Mouse (Mus musculus): ENCODE data around the gene Dct.
A peak's percentile ranks its signal among the peaks of the same experiment; 100 is the strongest.

Gene Dct

DNA sequence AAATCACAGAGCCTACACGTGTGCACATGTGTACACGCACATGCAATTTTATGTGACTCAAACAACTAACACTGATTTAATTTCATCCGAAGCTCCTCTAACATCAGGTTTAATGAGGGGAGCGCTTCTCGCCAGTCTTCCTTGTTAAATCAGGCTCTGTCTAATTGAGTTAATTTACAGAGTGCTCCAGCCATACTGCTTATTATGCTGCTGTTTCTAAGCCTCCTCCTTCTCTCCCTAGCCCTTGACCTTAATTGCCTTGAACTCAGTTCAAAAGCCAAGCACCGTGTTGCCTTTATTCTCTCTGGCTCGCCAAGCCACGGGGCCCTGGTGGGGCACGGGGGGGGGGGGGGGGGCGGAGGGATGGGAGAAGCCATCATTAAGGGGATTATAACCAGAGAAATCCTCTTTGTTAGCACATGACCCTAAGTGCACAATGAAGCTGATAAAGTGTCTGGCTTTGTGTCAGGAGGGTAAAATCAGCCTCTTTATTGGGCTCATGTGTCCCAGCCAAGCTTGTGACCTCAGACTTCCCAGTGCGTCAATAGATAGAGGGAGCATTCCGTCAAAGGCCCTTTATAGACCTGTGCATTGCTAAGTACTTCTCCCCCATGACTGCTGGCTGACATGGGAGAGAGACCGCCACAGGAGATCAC lies at the start of gene Dct:
Dct (minus strand) TSS at position 270 of the 656 bp plus-strand sequence.
- DNase-seq = peak; percentile 29

GRCm38 (mm10) chr14:118101227-118101990 lies 49.4 kb upstream of the Dct start:
- no peak for DNase-seq

- DNase-seq = no peak
Observed at GRCm38 (mm10) chr14:118098265-118098664, 46.2 kb upstream of the Dct start.

GRCm38 (mm10) chr14:118089806-118090392 lies 37.9 kb upstream of the Dct start:
- no peak for DNase-seq

GRCm38 (mm10) chr14:118089215-118089805 lies 37.3 kb upstream of the Dct start:
- peak; percentile 88 for DNase-seq

DNA sequence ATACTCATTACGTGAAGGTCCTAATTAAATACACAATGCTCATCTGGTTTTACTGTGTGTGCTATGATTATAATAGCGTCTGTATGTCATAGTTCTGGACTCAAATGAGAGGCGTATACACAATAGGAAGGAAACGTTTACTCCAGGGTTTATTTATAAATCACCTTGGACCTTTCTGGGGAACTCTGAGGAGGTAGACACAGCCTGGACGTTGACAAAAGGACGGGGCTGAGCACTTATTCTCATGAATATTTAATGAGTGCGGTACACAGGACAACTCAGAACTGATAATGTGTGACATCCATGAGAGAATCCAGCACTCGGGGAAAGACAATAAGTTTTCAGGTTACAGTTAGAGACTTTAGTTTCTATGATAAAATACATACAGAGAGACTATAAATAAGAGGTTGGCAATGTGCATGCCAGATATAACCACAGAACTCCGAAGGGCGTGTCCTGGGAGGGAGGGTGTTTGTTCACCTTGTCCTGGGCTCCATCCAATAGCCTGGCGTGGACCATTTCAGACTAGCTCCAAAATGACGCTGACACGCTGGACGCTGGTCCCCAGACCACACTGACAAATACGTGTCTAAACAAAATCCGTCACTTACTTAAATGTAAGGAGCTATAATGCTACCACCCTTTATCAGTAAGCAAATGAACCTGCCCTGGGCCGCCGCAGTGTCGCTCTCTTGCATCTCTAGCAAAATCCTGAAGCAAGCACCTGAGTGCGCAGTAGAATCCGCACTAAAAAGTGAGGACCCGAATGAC lies 36.6 kb upstream of the Dct start:
- peak; percentile 6 for DNase-seq

DNA sequence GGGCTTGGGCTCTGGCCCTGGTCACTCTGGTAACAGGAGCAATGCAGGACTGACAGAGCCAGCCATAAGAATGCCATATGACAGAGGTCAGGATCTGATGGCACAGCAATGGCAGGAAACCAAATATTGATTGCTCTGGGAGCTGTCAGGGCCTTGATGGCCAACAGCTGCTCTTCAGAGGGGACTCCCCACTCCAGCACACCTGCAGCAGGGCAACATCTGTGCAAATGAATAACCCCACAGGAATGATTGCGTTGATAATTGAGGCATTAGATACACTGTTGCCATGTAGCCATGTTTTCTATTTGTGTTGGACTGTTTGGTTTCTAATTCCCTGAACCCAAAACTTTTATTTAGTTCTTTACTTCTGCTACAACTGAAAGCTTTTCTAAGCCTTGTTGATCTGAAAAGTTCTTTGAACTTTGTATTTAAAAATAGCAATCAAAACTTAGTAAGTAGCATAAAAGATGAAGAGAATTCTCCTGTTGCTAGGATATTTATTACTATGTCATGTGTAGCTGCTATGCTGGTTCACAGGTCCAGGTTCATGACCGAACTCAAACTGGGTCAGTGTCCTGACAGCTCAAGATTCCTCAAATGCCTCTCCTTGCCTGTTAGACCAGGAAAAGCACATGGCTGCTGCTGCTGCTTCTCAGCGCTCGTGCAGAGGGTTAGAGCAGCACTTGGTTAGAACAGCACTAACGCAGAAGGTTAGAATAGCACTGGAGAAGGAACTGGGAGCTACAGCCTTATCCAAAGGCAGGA lies 34.4 kb upstream of the Dct start:
- DNase-seq = no peak

DNA sequence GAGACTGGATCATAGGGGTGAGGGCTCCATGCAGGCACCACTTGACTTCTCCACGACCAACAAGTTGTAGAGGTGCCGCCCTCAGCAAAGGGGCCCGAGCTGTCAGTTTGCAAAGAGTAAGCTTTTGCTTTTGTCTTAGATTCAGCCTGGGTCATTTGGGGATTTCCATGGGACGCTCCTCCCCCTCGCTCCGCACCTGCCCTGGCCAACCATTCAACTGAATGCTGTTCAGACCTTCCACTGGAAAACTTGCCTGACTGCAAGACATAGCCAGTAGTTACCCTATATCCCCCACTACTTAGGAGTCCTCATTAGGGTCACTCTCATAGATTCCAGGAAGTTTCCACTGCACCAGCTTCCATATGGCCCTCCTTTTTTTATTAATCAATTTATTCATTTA lies 31.8 kb upstream of the Dct start:
- no peak for DNase-seq

DNA sequence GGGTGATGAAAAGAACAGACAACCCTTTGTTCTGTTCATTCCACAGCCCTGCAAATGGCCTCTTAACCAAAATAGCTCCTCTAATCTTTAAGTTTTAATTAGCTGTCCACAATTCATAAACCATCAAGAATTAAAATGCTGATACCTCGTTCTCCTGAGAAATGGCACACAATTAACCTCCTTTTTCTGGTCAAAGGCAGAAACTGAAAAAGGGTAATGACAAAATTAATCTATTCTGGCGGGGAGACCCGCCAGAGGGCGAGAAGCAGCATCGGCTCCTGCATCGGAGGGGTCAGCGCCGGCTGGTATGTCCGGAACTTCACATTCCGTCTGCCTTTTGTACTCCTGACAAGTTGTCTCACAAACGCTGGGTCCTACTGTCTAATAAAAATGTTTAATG lies 28.6 kb upstream of the Dct start:
- DNase-seq = no peak

DNA sequence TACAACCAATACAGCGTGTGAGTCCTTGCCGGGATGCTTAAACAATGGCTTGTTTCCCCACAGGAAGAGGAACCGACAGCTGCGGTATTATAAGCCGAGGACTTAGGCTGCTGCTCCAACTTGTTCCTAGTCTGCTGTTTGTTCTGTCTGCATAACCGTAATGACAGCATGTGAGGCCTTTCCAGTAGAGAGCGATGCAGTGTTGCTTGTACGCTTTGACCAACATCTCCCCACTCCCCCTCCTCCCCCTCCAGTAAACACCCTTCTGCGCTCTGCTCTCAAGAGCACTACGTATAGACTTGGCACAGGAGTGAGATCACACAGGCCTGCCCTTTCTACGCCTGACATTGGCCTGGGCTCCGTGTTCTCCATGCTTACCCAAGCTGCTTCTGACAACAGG lies 18.1 kb upstream of the Dct start:
- no peak for DNase-seq

- no peak for DNase-seq
Observed at GRCm38 (mm10) chr14:118069439-118070079, 17.5 kb upstream of the Dct start.

- DNase-seq = no peak
Observed at GRCm38 (mm10) chr14:118061766-118062432, 9.9 kb upstream of the Dct start.

GRCm38 (mm10) chr14:118058581-118058886 lies 6.5 kb upstream of the Dct start:
- DNase-seq = no peak

GRCm38 (mm10) chr14:118057696-118058580 lies 5.9 kb upstream of the Dct start:
- DNase-seq = no peak

GRCm38 (mm10) chr14:118052770-118053169 lies 726 bp upstream of the Dct start:
- no peak for DNase-seq

DNA sequence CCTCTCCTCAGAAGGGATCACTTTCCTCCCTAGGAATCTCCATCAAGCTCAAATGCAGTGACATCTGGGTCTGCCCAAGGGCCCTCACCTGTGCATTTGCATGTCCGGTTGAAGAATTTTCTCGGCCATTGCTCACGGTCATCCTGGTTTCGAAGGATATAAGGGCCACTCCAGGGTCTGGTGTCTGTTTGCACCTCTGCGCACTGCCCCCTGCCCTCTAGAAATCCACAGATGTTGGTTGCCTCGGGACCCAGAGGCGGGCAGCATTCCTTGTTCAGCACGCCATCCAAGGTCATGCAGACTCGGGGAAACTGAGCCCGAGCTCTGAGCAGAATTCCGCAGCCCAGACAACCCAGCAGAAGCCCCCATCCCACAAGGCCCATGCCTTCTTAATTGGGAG lies 648 bp downstream of the Dct start:
- DNase-seq = no peak

GRCm38 (mm10) chr14:118050990-118051389 lies 1.1 kb downstream of the Dct start:
- DNase-seq = no peak

DNA sequence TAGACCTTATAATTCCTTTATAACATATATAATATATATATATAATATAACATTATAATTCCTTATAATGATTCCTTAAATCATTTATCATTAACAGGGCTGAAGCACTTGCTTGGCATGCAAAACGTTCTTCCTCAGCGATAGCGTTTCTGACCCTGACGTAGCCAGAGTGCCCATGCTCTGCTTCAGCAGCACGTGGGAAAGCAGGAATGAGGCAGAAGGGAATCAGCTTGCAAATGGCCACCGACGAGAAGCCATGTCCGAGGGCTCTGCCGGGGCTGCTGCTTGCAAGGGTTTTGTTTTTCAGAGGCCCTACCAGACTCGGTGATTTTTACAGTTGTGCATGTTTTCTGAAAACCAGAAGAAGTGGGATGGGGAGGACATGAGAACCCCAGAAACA lies 1.6 kb downstream of the Dct start:
- DNase-seq = no peak

GRCm38 (mm10) chr14:118049648-118050238 lies 2.3 kb downstream of the Dct start:
- DNase-seq = no peak

- DNase-seq = no peak
Observed at GRCm38 (mm10) chr14:118042963-118043362, 9.1 kb downstream of the Dct start.

All from layer of hippocampus, adult 9-11 months (tissue).